Mouse (Mus musculus) MEL (cell line): ENCODE data around the gene Srsf12. TPM values are rescaled to one million over a fixed set of nuclear protein-coding genes. Genes with fewer than 3 reads are reported as not detected.

Source experiments
- DNase-seq: peaks from one replicate; pipeline ENCODE4 v3.0.0; 2011; ENCODE audit warnings: low read depth, low spot score
- H3K27ac ChIP-seq: 2 replicates; pipeline ENCODE4 v1.5.1; 2012; ENCODE audit warnings: low read depth, mild to moderate bottlenecking, control low read depth, low read length, moderate library complexity; ENCODE audit not compliant: control insufficient read depth
- H3K27me3 ChIP-seq, 2 experiments: fragments of 150-350 bp in 1 of 2; sonication (generic) in 1 of 2; 2 replicates each; pipeline ENCODE4 v1.6.1; 2012; ENCODE audit warnings: low read length in 2 of 2, mild to moderate bottlenecking in 2 of 2, improper control_type of control experiment in 1 of 2, moderate library complexity in 1 of 2; ENCODE audit not compliant: insufficient read depth in 2 of 2, control insufficient read depth in 1 of 2
- H3K36me3 ChIP-seq, 2 experiments: 2 replicates each; pipeline ENCODE4 v1.6.1; 2012 to 2014; ENCODE audit warnings: low read length in 2 of 2, improper control_type of control experiment in 1 of 2, inconsistent platforms in 1 of 2, mild to moderate bottlenecking in 1 of 2; ENCODE audit not compliant: insufficient read depth in 2 of 2, control insufficient read depth in 1 of 2
- H3K4me1 ChIP-seq, 2 experiments: fragments of 150-350 bp in 1 of 2; sonication (generic) in 1 of 2; 2 replicates each; pipeline ENCODE4 v1.6.1; 2012; ENCODE audit warnings: low read length in 2 of 2, improper control_type of control experiment in 1 of 2, mild to moderate bottlenecking in 1 of 2; ENCODE audit not compliant: insufficient read depth in 2 of 2, control insufficient read depth in 1 of 2
- H3K4me3 ChIP-seq, 2 experiments: fragments of 150-350 bp in 1 of 2; sonication (generic) in 1 of 2; 2 replicates each; pipeline ENCODE4 v1.5.1; 2012; ENCODE audit warnings: low read depth in 2 of 2, low read length in 2 of 2, mild to moderate bottlenecking in 2 of 2, moderate library complexity in 2 of 2, control low read depth in 1 of 2, improper control_type of control experiment in 1 of 2; ENCODE audit not compliant: control insufficient read depth in 1 of 2, insufficient read depth in 1 of 2
- H3K79me2 ChIP-seq: 2 replicates; pipeline ENCODE4 v1.6.1; 2012; ENCODE audit warnings: mild to moderate bottlenecking, low read length, moderate library complexity; ENCODE audit not compliant: control insufficient read depth, poor library complexity, insufficient read depth
- H3K9ac ChIP-seq: 2 replicates; pipeline ENCODE4 v1.6.1; 2012; ENCODE audit warnings: low read depth, mild to moderate bottlenecking, control low read depth, low read length, moderate library complexity; ENCODE audit not compliant: control insufficient read depth, poor library complexity, severe bottlenecking
- H3K9me3 ChIP-seq: fragments of 150-350 bp; sonication (generic); replicated peaks from 2 replicates; pipeline ENCODE4 v1.6.1; 2012; ENCODE audit warnings: mild to moderate bottlenecking, low read length, improper control_type of control experiment, moderate library complexity; ENCODE audit not compliant: insufficient read depth
- BHLHE40 ChIP-seq: IDR thresholded peaks from 2 replicates; pipeline ENCODE4 v1.6.1; 2012; ENCODE audit warnings: low read depth, mild to moderate bottlenecking, inconsistent platforms, low read length, improper control_type of control experiment, borderline replicate concordance
- CHD1 ChIP-seq: IDR thresholded peaks from 2 replicates; pipeline ENCODE4 v1.6.1; 2012; ENCODE audit warnings: low read depth, mild to moderate bottlenecking, inconsistent platforms, low read length, improper control_type of control experiment
- CHD2 ChIP-seq: IDR thresholded peaks from 2 replicates; pipeline ENCODE4 v1.6.1; 2011; ENCODE audit warnings: low read length, improper control_type of control experiment
- CTCF ChIP-seq, 3 experiments: IDR thresholded peaks in 2 of 3; conservative IDR thresholded peaks in 1 of 3; 2 replicates each; pipeline ENCODE4 v1.5.1; 2011 to 2012; ENCODE audit warnings: low read length in 3 of 3, low read depth in 2 of 3, mild to moderate bottlenecking in 2 of 3, improper control_type of control experiment in 1 of 3, inconsistent platforms in 1 of 3, mixed read lengths in 1 of 3, moderate library complexity in 1 of 3; ENCODE audit not compliant: control insufficient read depth in 1 of 3, insufficient read depth in 1 of 3, poor library complexity in 1 of 3, severe bottlenecking in 1 of 3
- E2F4 ChIP-seq: IDR thresholded peaks from 2 replicates; pipeline ENCODE4 v1.6.1; 2011; ENCODE audit warnings: low read depth, low read length, improper control_type of control experiment, borderline replicate concordance
- ELF1 ChIP-seq: IDR thresholded peaks from 2 replicates; pipeline ENCODE4 v1.6.1; 2014; ENCODE audit warnings: low read depth, mild to moderate bottlenecking, inconsistent platforms, low read length, improper control_type of control experiment, moderate library complexity
- GABPA ChIP-seq: IDR thresholded peaks from 2 replicates; pipeline ENCODE4 v1.6.1; 2012; ENCODE audit warnings: low read depth, mild to moderate bottlenecking, inconsistent platforms, low read length, improper control_type of control experiment, moderate library complexity
- GATA1 ChIP-seq: IDR thresholded peaks from 2 replicates; pipeline ENCODE4 v1.6.1; 2011; ENCODE audit warnings: low read depth, low read length, improper control_type of control experiment
- MAFK ChIP-seq: IDR thresholded peaks from 2 replicates; pipeline ENCODE4 v1.6.1; 2011; ENCODE audit warnings: low read depth, mild to moderate bottlenecking, low read length, improper control_type of control experiment, borderline replicate concordance
- MEF2A ChIP-seq: IDR thresholded peaks from 2 replicates; pipeline ENCODE4 v1.6.1; 2014; ENCODE audit warnings: low read depth, mild to moderate bottlenecking, inconsistent platforms, low read length, improper control_type of control experiment; ENCODE audit not compliant: poor library complexity, insufficient replicate concordance, severe bottlenecking; ENCODE audit errors: extremely low read depth
- MXI1 ChIP-seq: IDR thresholded peaks from 2 replicates; pipeline ENCODE4 v1.6.1; 2011; ENCODE audit warnings: mild to moderate bottlenecking, low read depth, low read length, improper control_type of control experiment
- MYB ChIP-seq: IDR thresholded peaks from 2 replicates; pipeline ENCODE4 v1.6.1; 2011; ENCODE audit warnings: mild to moderate bottlenecking, low read depth, low read length, improper control_type of control experiment
- POLR2A ChIP-seq, 2 experiments: IDR thresholded peaks; 2 replicates each; pipeline ENCODE4 v1.6.1; 2011 to 2012; ENCODE audit warnings: low read length in 2 of 2, mild to moderate bottlenecking in 2 of 2, control low read depth in 1 of 2, improper control_type of control experiment in 1 of 2, low read depth in 1 of 2, moderate library complexity in 1 of 2; ENCODE audit not compliant: control insufficient read depth in 1 of 2, insufficient read depth in 1 of 2, poor library complexity in 1 of 2
- RAD21 ChIP-seq: IDR thresholded peaks from 2 replicates; pipeline ENCODE4 v1.6.1; 2011; ENCODE audit warnings: mild to moderate bottlenecking, low read depth, low read length, improper control_type of control experiment
- SMC3 ChIP-seq: IDR thresholded peaks from 2 replicates; pipeline ENCODE4 v1.6.1; 2011; ENCODE audit warnings: low read depth, low read length, improper control_type of control experiment
- TBP ChIP-seq: IDR thresholded peaks from 2 replicates; pipeline ENCODE4 v1.8.0; 2011; ENCODE audit warnings: low read depth, low read length, improper control_type of control experiment
- TCF12 ChIP-seq: IDR thresholded peaks from 2 replicates; pipeline ENCODE4 v1.6.1; 2014; ENCODE audit warnings: low read depth, mild to moderate bottlenecking, inconsistent platforms, low read length, improper control_type of control experiment, moderate library complexity
- UBTF ChIP-seq: IDR thresholded peaks from 2 replicates; pipeline ENCODE4 v1.6.1; 2012; ENCODE audit warnings: low read depth, mild to moderate bottlenecking, inconsistent platforms, low read length, improper control_type of control experiment, moderate library complexity, borderline replicate concordance; ENCODE audit not compliant: insufficient read depth
- USF2 ChIP-seq, 2 experiments: IDR thresholded peaks; 2 replicates each; pipeline ENCODE4 v1.6.1; 2011 to 2012; ENCODE audit warnings: improper control_type of control experiment in 2 of 2, low read length in 2 of 2, borderline replicate concordance in 1 of 2, inconsistent platforms in 1 of 2, low read depth in 1 of 2, mild to moderate bottlenecking in 1 of 2; ENCODE audit not compliant: insufficient read depth in 1 of 2
- ZMIZ1 ChIP-seq: IDR thresholded peaks from 2 replicates; pipeline ENCODE4 v1.6.1; 2012; ENCODE audit warnings: low read depth, mild to moderate bottlenecking, inconsistent platforms, low read length, improper control_type of control experiment, moderate library complexity
- polyA plus RNA-seq, 2 experiments: library from polyadenylated mRNA; stranded (reverse) in 1 of 2; unstranded in 1 of 2; fragments of >175 nt in 1 of 2; fragments of >200 nt in 1 of 2; gene quantifications; 2 replicates each; pipeline versions ENCODE4 v1.2.1 to v1.2.4; 2012; ENCODE audit warnings: low replicate concordance in 2 of 2, low read depth in 1 of 2; ENCODE audit not compliant: insufficient read length in 2 of 2, insufficient read depth in 1 of 2, missing spikeins in 1 of 2
- total RNA-seq: library from RNA; depleted of rRNA; stranded (reverse); fragments of 300-350 nt; gene quantifications from 2 replicates; pipeline ENCODE4 v1.2.3, GENCODE M21; 2012

Srsf12 gene
- total and polyA plus RNA-seq, 3 experiments = not detected

- no peak for TF ChIP-seq ZMIZ1
- TF ChIP-seq UBTF = no peak
- TF ChIP-seq MAFK = no peak
- TF ChIP-seq CTCF (IDR thresholded peaks at IDR 0.05 in 2 of 3, conservative IDR thresholded peaks at IDR 0.05 in 1 of 3; ENCODE audit: control insufficient read depth in 1 of 3, insufficient read depth in 1 of 3, low read depth in 2 of 3, low read length in 3 of 3, poor library complexity in 1 of 3, severe bottlenecking in 1 of 3) = no peak
- TF ChIP-seq MEF2A = no peak
- TF ChIP-seq MXI1 = no peak
- TF ChIP-seq ELF1 = no peak
- TF ChIP-seq, all 39 proteins: peak for 0
- Histone ChIP-seq H3K27me3 (peaks cover 4 to 10% of the 10 kb centered on the region in 2 experiments), H3K4me1 (no peaks in the 10 kb centered on the region), H3K79me2 (no peaks in the 10 kb centered on the region), H3K9ac (no peak overlapping the region), H3K36me3 (no peaks in the 10 kb centered on the region), H3K27ac (no peak overlapping the region), H3K9me3 (no peaks in the 10 kb centered on the region), H3K4me3 (no peak overlapping the region)
- no peak for DNase-seq
Measured at GRCm38 (mm10) chr4:33198117-33198516, 10.7 kb upstream of the Srsf12 start.

- peak; percentile 67 for DNase-seq
- Histone ChIP-seq H3K27me3 (peaks cover 2% of the 10 kb centered on the region in 2 experiments), H3K4me3 (no peak overlapping the region), H3K9ac (no peak overlapping the region), H3K27ac (no peak overlapping the region), H3K4me1 (no peaks in the 10 kb centered on the region), H3K9me3 (no peaks in the 10 kb centered on the region), H3K36me3 (no peaks in the 10 kb centered on the region), H3K79me2 (no peaks in the 10 kb centered on the region)
- TF ChIP-seq E2F4 (no peak), GATA1 (no peak), ELF1 (no peak), MYB (no peak), CHD2 (no peak), CTCF (IDR thresholded peaks at IDR 0.05 in 2 of 3, conservative IDR thresholded peaks at IDR 0.05 in 1 of 3; ENCODE audit: control insufficient read depth in 1 of 3, insufficient read depth in 1 of 3, low read depth in 2 of 3, low read length in 3 of 3, poor library complexity in 1 of 3, severe bottlenecking in 1 of 3) (peak; percentile 79 to 88 (median 86)), USF2 (IDR thresholded peaks at IDR 0.05; ENCODE audit: borderline replicate concordance in 1 of 2, insufficient read depth in 1 of 2, low read depth in 1 of 2, low read length in 2 of 2) (no peak), GABPA (no peak), BHLHE40 (no peak), TBP (no peak), MXI1 (no peak), RAD21 (peak; percentile 64), POLR2A (IDR thresholded peaks at IDR 0.05; ENCODE audit: control insufficient read depth in 1 of 2, insufficient read depth in 1 of 2, low read depth in 1 of 2, low read length in 2 of 2, poor library complexity in 1 of 2) (no peak), SMC3 (peak; percentile 62), TCF12 (no peak), CHD1 (no peak), UBTF (no peak)
Measured at GRCm38 (mm10) chr4:33204682-33205081, 4.1 kb upstream of the Srsf12 start.
